Mouse (Mus musculus) liver, embryonic 12.5 days (tissue): ENCODE measurements at regions not wholly inside any gene's neighbourhood (a gene's known extent, or its start where the extent isn't known, plus 50 kb on each side); places are given as distances from the start of the nearest gene placed in this dataset.
A peak's percentile ranks its signal among the peaks of the same experiment; 100 is the strongest.

ENCODE experiments used
- ATAC-seq: fragments of 200-750 bp; cut with Nextera tagmentation; 2 replicates; pipeline ENCODE4 v1.8.0; 2017; ENCODE audit warnings: moderate number of reproducible peaks, mild to moderate bottlenecking, moderate library complexity
- H3K27ac ChIP-seq: fragments of 300-500 bp; sonication (generic); 2 replicates; pipeline ENCODE4 v1.5.1; 2016; ENCODE audit warnings: mild to moderate bottlenecking
- H3K27me3 ChIP-seq: fragments of 300-500 bp; sonication (generic); replicated peaks from 2 replicates; pipeline ENCODE4 v1.6.1; 2016; ENCODE audit warnings: mild to moderate bottlenecking, moderate library complexity
- H3K36me3 ChIP-seq: fragments of 300-500 bp; sonication (generic); 2 replicates; pipeline ENCODE4 v1.6.1; 2016; ENCODE audit warnings: mild to moderate bottlenecking, moderate library complexity
- H3K4me1 ChIP-seq: fragments of 300-500 bp; sonication (generic); 2 replicates; pipeline ENCODE4 v1.6.1; 2016
- H3K4me2 ChIP-seq: fragments of 300-500 bp; sonication (generic); 2 replicates; pipeline ENCODE4 v1.6.1; 2016; ENCODE audit warnings: mild to moderate bottlenecking, moderate library complexity
- H3K4me3 ChIP-seq: fragments of 300-500 bp; sonication (generic); 2 replicates; pipeline ENCODE4 v1.5.1; 2016; ENCODE audit warnings: mild to moderate bottlenecking, moderate library complexity
- H3K9ac ChIP-seq: fragments of 300-500 bp; sonication (generic); 2 replicates; pipeline ENCODE4 v1.6.1; 2016; ENCODE audit warnings: mild to moderate bottlenecking, moderate library complexity
- H3K9me3 ChIP-seq: fragments of 300-500 bp; sonication (generic); replicated peaks from 2 replicates; pipeline ENCODE4 v1.6.1; 2016; ENCODE audit warnings: mild to moderate bottlenecking, moderate library complexity
- WGBS: fragments of 180-500 bp; shearing (Covaris S2); methylation state at CpG from one replicate; pipeline ENCODE4 v1.1.7; 2016; ENCODE audit not compliant: insufficient replicate concordance; 5-methylcytosine and 5-hydroxymethylcytosine counted together

GRCm38 (mm10) chrX:12930242-12930641, 141.1 kb upstream of the Usp9x start:
- 0 out of 2 replicates have a peak, but pooled peaks have one; percentile 37 for ATAC-seq
- Histone ChIP-seq H3K4me2 (no peak overlapping the region), H3K9ac (no peak overlapping the region), H3K27me3 (no peaks in the 10 kb centered on the region), H3K36me3 (no peaks in the 10 kb centered on the region), H3K9me3 (no peaks in the 10 kb centered on the region), H3K4me3 (no peak overlapping the region), H3K27ac (no peak overlapping the region), H3K4me1 (peaks cover 17% of the 10 kb centered on the region)
- 37% methylated on average over 2 of the region's 2 CpGs for WGBS

- 43% methylated on average over 11 of the region's 11 CpGs for WGBS
- Histone ChIP-seq H3K27me3 (no peaks in the 10 kb centered on the region), H3K27ac (0 out of 2 replicates have a peak overlapping the region, but pooled peaks have one; percentile 48), H3K36me3 (no peaks in the 10 kb centered on the region), H3K9me3 (no peaks in the 10 kb centered on the region), H3K9ac (no peak overlapping the region), H3K4me1 (peaks cover 17% of the 10 kb centered on the region), H3K4me2 (no peak overlapping the region), H3K4me3 (no peak overlapping the region)
- peak; percentile 51; the same call in 1 of the 2 replicates for ATAC-seq
These were observed 143.3 kb upstream of the Usp9x start for GRCm38 (mm10) chrX:12927797-12928589.

- Histone ChIP-seq H3K4me2 (no peak overlapping the region), H3K36me3 (no peaks in the 10 kb centered on the region), H3K9me3 (no peaks in the 10 kb centered on the region), H3K27me3 (no peaks in the 10 kb centered on the region), H3K4me3 (no peak overlapping the region), H3K27ac (no peak overlapping the region), H3K4me1 (peaks cover 12% of the 10 kb centered on the region), H3K9ac (no peak overlapping the region)
- 63% methylated on average over 10 of the region's 10 CpGs for WGBS
- no peak for ATAC-seq
These were observed 146.3 kb upstream of the Usp9x start for GRCm38 (mm10) chrX:12924705-12925644.

GRCm38 (mm10) chrX:12919576-12919975, 151.7 kb upstream of the Usp9x start:
- WGBS = 16% methylated on average over 3 of the region's 3 CpGs
- Histone ChIP-seq H3K4me3 (no peak overlapping the region), H3K9ac (no peak overlapping the region), H3K4me2 (no peak overlapping the region), H3K27ac (no peak overlapping the region), H3K9me3 (no peaks in the 10 kb centered on the region), H3K27me3 (no peaks in the 10 kb centered on the region), H3K4me1 (no peaks in the 10 kb centered on the region), H3K36me3 (no peaks in the 10 kb centered on the region)
- ATAC-seq = no peak

GRCm38 (mm10) chrX:12917105-12917504, 154.2 kb upstream of the Usp9x start:
- Histone ChIP-seq H3K27ac (no peak overlapping the region), H3K4me1 (no peaks in the 10 kb centered on the region), H3K9ac (no peak overlapping the region), H3K4me2 (peak overlapping the region; percentile 21; the same call in 1 of the 2 replicates), H3K9me3 (no peaks in the 10 kb centered on the region), H3K36me3 (no peaks in the 10 kb centered on the region), H3K27me3 (no peaks in the 10 kb centered on the region), H3K4me3 (no peak overlapping the region)
- 31% methylated on average over 13 of the region's 13 CpGs for WGBS
- ATAC-seq = no peak

- ATAC-seq = no peak
- H3K27ac ChIP-seq = no peak overlapping the region
- H3K9ac ChIP-seq = no peak overlapping the region
- H3K36me3 ChIP-seq = no peaks in the 10 kb centered on the region
- peak overlapping the region; percentile 21; the same call in 1 of the 2 replicates for H3K4me2 ChIP-seq
- H3K4me3 ChIP-seq = no peak overlapping the region
- H3K9me3 ChIP-seq = no peaks in the 10 kb centered on the region
- no peaks in the 10 kb centered on the region for H3K27me3 ChIP-seq
- no peaks in the 10 kb centered on the region for H3K4me1 ChIP-seq
- whole genome bisulfite sequencing = 46% methylated on average over 11 of the region's 11 CpGs
These were observed 154.6 kb upstream of the Usp9x start for GRCm38 (mm10) chrX:12916684-12917083.

- H3K9me3 ChIP-seq = no peaks in the 10 kb centered on the region
- no peak overlapping the region for H3K9ac ChIP-seq
- no peak overlapping the region for H3K27ac ChIP-seq
- 69% methylated on average over 7 of the region's 7 CpGs for WGBS
- H3K27me3 ChIP-seq = no peaks in the 10 kb centered on the region
- ATAC-seq = no peak
- no peak overlapping the region for H3K4me3 ChIP-seq
- no peak overlapping the region for H3K4me2 ChIP-seq
- H3K4me1 ChIP-seq = no peaks in the 10 kb centered on the region
- H3K36me3 ChIP-seq = no peaks in the 10 kb centered on the region
These were observed 138.4 kb upstream of the Med14 start for GRCm38 (mm10) chrX:12900256-12900655.

- no peak overlapping the region for H3K4me3 ChIP-seq
- H3K27me3 ChIP-seq = no peaks in the 10 kb centered on the region
- H3K9ac ChIP-seq = no peak overlapping the region
- no peaks in the 10 kb centered on the region for H3K36me3 ChIP-seq
- 65% methylated on average over 7 of the region's 7 CpGs for WGBS
- H3K27ac ChIP-seq = no peak overlapping the region
- H3K9me3 ChIP-seq = no peaks in the 10 kb centered on the region
- no peak for ATAC-seq
- H3K4me1 ChIP-seq = no peaks in the 10 kb centered on the region
- H3K4me2 ChIP-seq = no peak overlapping the region
These were observed 129.6 kb upstream of the Med14 start for GRCm38 (mm10) chrX:12891468-12891867.

GRCm38 (mm10) chrX:12889482-12889808, 127.6 kb upstream of the Med14 start:
- Histone ChIP-seq H3K27ac (no peak overlapping the region), H3K4me3 (no peak overlapping the region), H3K4me2 (no peak overlapping the region), H3K9ac (no peak overlapping the region), H3K4me1 (no peaks in the 10 kb centered on the region), H3K27me3 (no peaks in the 10 kb centered on the region), H3K36me3 (no peaks in the 10 kb centered on the region), H3K9me3 (no peaks in the 10 kb centered on the region)
- ATAC-seq = no peak
- WGBS = 49% methylated on average over 3 of the region's 3 CpGs

- Histone ChIP-seq H3K36me3 (no peaks in the 10 kb centered on the region), H3K27me3 (no peaks in the 10 kb centered on the region), H3K9me3 (no peaks in the 10 kb centered on the region), H3K4me1 (no peaks in the 10 kb centered on the region), H3K27ac (no peak overlapping the region), H3K4me2 (no peak overlapping the region), H3K4me3 (no peak overlapping the region), H3K9ac (no peak overlapping the region)
- WGBS = 73% methylated on average over 3 of the region's 3 CpGs
- no peak for ATAC-seq
These were observed 127.0 kb upstream of the Med14 start for GRCm38 (mm10) chrX:12888708-12889481.

GRCm38 (mm10) chrX:12888010-12888707, 126.3 kb upstream of the Med14 start:
- WGBS = 62% methylated on average over 11 of the region's 11 CpGs
- Histone ChIP-seq H3K4me1 (no peaks in the 10 kb centered on the region), H3K9me3 (no peaks in the 10 kb centered on the region), H3K4me2 (no peak overlapping the region), H3K9ac (no peak overlapping the region), H3K27ac (no peak overlapping the region), H3K4me3 (no peak overlapping the region), H3K36me3 (no peaks in the 10 kb centered on the region), H3K27me3 (no peaks in the 10 kb centered on the region)
- no peak for ATAC-seq
